Mouse (Mus musculus): ENCODE data around the gene Dnaic1. TPM values are rescaled to one million over a fixed set of nuclear protein-coding genes. Genes with fewer than 3 reads are reported as not detected.

Gene Dnaic1
- polyA plus RNA-seq, 1 experiment from 2014 or later = 4.9 TPM

GRCm38 (mm10) chr4:41662723-41663122 is 93.1 kb downstream of the Dnaic1 start:
- Histone ChIP-seq H3K36me3 (ENCODE audit: control insufficient read depth, insufficient read depth) (no peaks in the 10 kb centered on the region), H3K9ac (ENCODE audit: low read depth, low read length) (no peak overlapping the region), H3K4me3 (ENCODE audit: low read depth, low read length) (no peak overlapping the region), H3K9me3 (replicated peaks; ENCODE audit: control insufficient read depth, low read length) (no peaks in the 10 kb centered on the region), H3K4me1 (ENCODE audit: control insufficient read depth, low read depth, low read length) (no peaks in the 10 kb centered on the region; the same call in 1 of the 2 replicates), H3K27me3 (ENCODE audit: control insufficient read depth, insufficient read depth, low read depth, low read length) (peaks cover 3% of the 10 kb centered on the region), H3K4me2 (ENCODE audit: low read depth, low read length) (no peak overlapping the region), H3K27ac (ENCODE audit: low read length) (no peak overlapping the region)
- WGBS (ENCODE audit: insufficient replicate concordance) = 41% methylated on average over 11 of the region's 11 CpGs
- ATAC-seq (ENCODE audit: low read depth) = no peak

GRCm38 (mm10) chr4:41663614-41664013 is 94.0 kb downstream of the Dnaic1 start:
- Histone ChIP-seq H3K36me3 (ENCODE audit: control insufficient read depth, insufficient read depth) (no peaks in the 10 kb centered on the region), H3K4me3 (ENCODE audit: low read depth, low read length) (no peak overlapping the region), H3K4me2 (ENCODE audit: low read depth, low read length) (no peak overlapping the region), H3K27ac (ENCODE audit: low read length) (no peak overlapping the region), H3K27me3 (ENCODE audit: control insufficient read depth, insufficient read depth, low read depth, low read length) (no peaks in the 10 kb centered on the region; the same call in 1 of the 2 replicates), H3K9me3 (replicated peaks; ENCODE audit: control insufficient read depth, low read length) (no peaks in the 10 kb centered on the region), H3K4me1 (ENCODE audit: control insufficient read depth, low read depth, low read length) (no peaks in the 10 kb centered on the region; the same call in 1 of the 2 replicates), H3K9ac (ENCODE audit: low read depth, low read length) (no peak overlapping the region)
- no peak for ATAC-seq (ENCODE audit: low read depth)
- WGBS (ENCODE audit: insufficient replicate concordance) = 39% methylated on average over 9 of the region's 9 CpGs

GRCm38 (mm10) chr4:41664533-41664932 is 95.0 kb downstream of the Dnaic1 start:
- no peaks in the 10 kb centered on the region for H3K36me3 ChIP-seq (ENCODE audit: control insufficient read depth, insufficient read depth)
- WGBS (ENCODE audit: insufficient replicate concordance) = 15% methylated on average over 7 of the region's 7 CpGs
- no peaks in the 10 kb centered on the region for H3K9me3 ChIP-seq (replicated peaks; ENCODE audit: control insufficient read depth, low read length)
- H3K4me2 ChIP-seq (ENCODE audit: low read depth, low read length) = no peak overlapping the region
- H3K9ac ChIP-seq (ENCODE audit: low read depth, low read length) = no peak overlapping the region
- H3K27ac ChIP-seq (ENCODE audit: low read length) = no peak overlapping the region
- H3K4me3 ChIP-seq (ENCODE audit: low read depth, low read length) = no peak overlapping the region
- H3K4me1 ChIP-seq (ENCODE audit: control insufficient read depth, low read depth, low read length) = no peaks in the 10 kb centered on the region; the same call in 1 of the 2 replicates
- ATAC-seq (ENCODE audit: low read depth) = no peak
- H3K27me3 ChIP-seq (ENCODE audit: control insufficient read depth, insufficient read depth, low read depth, low read length) = no peaks in the 10 kb centered on the region; the same call in 1 of the 2 replicates

- Histone ChIP-seq H3K4me1 (ENCODE audit: control insufficient read depth, low read depth, low read length) (no peaks in the 10 kb centered on the region; the same call in 1 of the 2 replicates), H3K9me3 (replicated peaks; ENCODE audit: control insufficient read depth, low read length) (no peaks in the 10 kb centered on the region), H3K4me2 (ENCODE audit: low read depth, low read length) (no peak overlapping the region), H3K9ac (ENCODE audit: low read depth, low read length) (no peak overlapping the region), H3K4me3 (ENCODE audit: low read depth, low read length) (no peak overlapping the region), H3K36me3 (ENCODE audit: control insufficient read depth, insufficient read depth) (no peaks in the 10 kb centered on the region), H3K27ac (ENCODE audit: low read length) (no peak overlapping the region), H3K27me3 (ENCODE audit: control insufficient read depth, insufficient read depth, low read depth, low read length) (no peaks in the 10 kb centered on the region; the same call in 1 of the 2 replicates)
- no peak for ATAC-seq (ENCODE audit: low read depth)
- 2% methylated on average over 7 of the region's 8 CpGs for WGBS (ENCODE audit: insufficient replicate concordance)
Observed at GRCm38 (mm10) chr4:41665009-41665675, 95.6 kb downstream of the Dnaic1 start.

- Histone ChIP-seq H3K36me3 (ENCODE audit: control insufficient read depth, insufficient read depth) (no peaks in the 10 kb centered on the region), H3K27ac (ENCODE audit: low read length) (no peak overlapping the region), H3K4me1 (ENCODE audit: control insufficient read depth, low read depth, low read length) (no peaks in the 10 kb centered on the region), H3K4me3 (ENCODE audit: low read depth, low read length) (no peak overlapping the region), H3K27me3 (ENCODE audit: control insufficient read depth, insufficient read depth, low read depth, low read length) (no peaks in the 10 kb centered on the region; the same call in 1 of the 2 replicates), H3K4me2 (ENCODE audit: low read depth, low read length) (no peak overlapping the region), H3K9ac (ENCODE audit: low read depth, low read length) (no peak overlapping the region), H3K9me3 (replicated peaks; ENCODE audit: control insufficient read depth, low read length) (no peaks in the 10 kb centered on the region)
- WGBS (ENCODE audit: insufficient replicate concordance) = 73% methylated on average over 11 of the region's 11 CpGs
- no peak for ATAC-seq (ENCODE audit: low read depth)
Observed at GRCm38 (mm10) chr4:41666646-41667045, 97.1 kb downstream of the Dnaic1 start.

- Histone ChIP-seq H3K27ac (ENCODE audit: low read length) (no peak overlapping the region), H3K27me3 (ENCODE audit: control insufficient read depth, insufficient read depth, low read depth, low read length) (peaks cover 6% of the 10 kb centered on the region; the same call in 1 of the 2 replicates), H3K9ac (ENCODE audit: low read depth, low read length) (no peak overlapping the region), H3K36me3 (ENCODE audit: control insufficient read depth, insufficient read depth) (no peaks in the 10 kb centered on the region), H3K9me3 (replicated peaks; ENCODE audit: control insufficient read depth, low read length) (no peaks in the 10 kb centered on the region), H3K4me2 (ENCODE audit: low read depth, low read length) (no peak overlapping the region), H3K4me1 (ENCODE audit: control insufficient read depth, low read depth, low read length) (no peaks in the 10 kb centered on the region), H3K4me3 (ENCODE audit: low read depth, low read length) (no peak overlapping the region)
- ATAC-seq (ENCODE audit: low read depth) = no peak
- 73% methylated on average over 18 of the region's 18 CpGs for WGBS (ENCODE audit: insufficient replicate concordance)
Observed at GRCm38 (mm10) chr4:41670836-41671235, 101.3 kb downstream of the Dnaic1 start.

GRCm38 (mm10) chr4:41671500-41671899 is 101.9 kb downstream of the Dnaic1 start:
- Histone ChIP-seq H3K36me3 (ENCODE audit: control insufficient read depth, insufficient read depth) (no peaks in the 10 kb centered on the region), H3K27me3 (ENCODE audit: control insufficient read depth, insufficient read depth, low read depth, low read length) (peaks cover 6% of the 10 kb centered on the region; the same call in 1 of the 2 replicates), H3K27ac (ENCODE audit: low read length) (no peak overlapping the region), H3K9me3 (replicated peaks; ENCODE audit: control insufficient read depth, low read length) (no peaks in the 10 kb centered on the region), H3K9ac (ENCODE audit: low read depth, low read length) (no peak overlapping the region), H3K4me3 (ENCODE audit: low read depth, low read length) (no peak overlapping the region), H3K4me2 (ENCODE audit: low read depth, low read length) (no peak overlapping the region), H3K4me1 (ENCODE audit: control insufficient read depth, low read depth, low read length) (no peaks in the 10 kb centered on the region)
- no peak for ATAC-seq (ENCODE audit: low read depth)
- 39% methylated on average over 5 of the region's 5 CpGs for WGBS (ENCODE audit: insufficient replicate concordance)

- Histone ChIP-seq H3K27me3 (ENCODE audit: control insufficient read depth, insufficient read depth, low read depth, low read length) (peaks cover 6% of the 10 kb centered on the region), H3K4me3 (ENCODE audit: low read depth, low read length) (no peak overlapping the region), H3K36me3 (ENCODE audit: control insufficient read depth, insufficient read depth) (no peaks in the 10 kb centered on the region), H3K27ac (ENCODE audit: low read length) (no peak overlapping the region), H3K9me3 (replicated peaks; ENCODE audit: control insufficient read depth, low read length) (no peaks in the 10 kb centered on the region), H3K4me1 (ENCODE audit: control insufficient read depth, low read depth, low read length) (no peaks in the 10 kb centered on the region), H3K9ac (ENCODE audit: low read depth, low read length) (no peak overlapping the region), H3K4me2 (ENCODE audit: low read depth, low read length) (no peak overlapping the region)
- no peak for ATAC-seq (ENCODE audit: low read depth)
- 21% methylated on average over 8 of the region's 8 CpGs for WGBS (ENCODE audit: insufficient replicate concordance)
Observed at GRCm38 (mm10) chr4:41671963-41672480, 102.4 kb downstream of the Dnaic1 start.

GRCm38 (mm10) chr4:41672522-41672963 is 103.0 kb downstream of the Dnaic1 start:
- H3K4me2 ChIP-seq (ENCODE audit: low read depth, low read length) = no peak overlapping the region
- no peaks in the 10 kb centered on the region for H3K9me3 ChIP-seq (replicated peaks; ENCODE audit: control insufficient read depth, low read length)
- H3K27me3 ChIP-seq (ENCODE audit: control insufficient read depth, insufficient read depth, low read depth, low read length) = peaks cover 6% of the 10 kb centered on the region
- no peaks in the 10 kb centered on the region for H3K4me1 ChIP-seq (ENCODE audit: control insufficient read depth, low read depth, low read length)
- 34% methylated on average over 8 of the region's 8 CpGs for WGBS (ENCODE audit: insufficient replicate concordance)
- no peak overlapping the region for H3K4me3 ChIP-seq (ENCODE audit: low read depth, low read length)
- no peak overlapping the region for H3K9ac ChIP-seq (ENCODE audit: low read depth, low read length)
- H3K27ac ChIP-seq (ENCODE audit: low read length) = no peak overlapping the region
- no peaks in the 10 kb centered on the region for H3K36me3 ChIP-seq (ENCODE audit: control insufficient read depth, insufficient read depth)
- ATAC-seq (ENCODE audit: low read depth) = no peak
